Mouse (Mus musculus): ENCODE measurements around the gene Gm5475.

DNA sequence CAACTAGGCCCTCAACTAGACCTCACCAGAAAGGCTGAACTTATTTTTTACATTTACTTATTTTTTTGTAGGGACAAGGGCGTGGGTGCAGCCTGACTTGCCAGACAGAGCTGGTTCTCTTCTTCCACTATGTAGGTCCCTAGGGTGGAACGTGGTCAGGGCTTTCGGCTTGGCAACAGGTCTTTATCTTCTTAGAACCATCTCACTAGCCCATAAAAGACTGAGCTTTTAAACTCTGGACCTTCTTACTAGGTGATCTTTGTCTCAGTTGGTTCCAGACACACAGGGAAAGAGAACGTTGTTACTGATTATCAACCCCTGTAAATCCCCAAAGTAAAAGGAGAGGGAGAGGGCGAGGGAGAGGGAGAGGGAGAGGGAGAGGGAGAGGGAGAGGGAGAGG lies 8.6 kb upstream of the Gm5475 start:
- TF ChIP-seq CTCF (IDR thresholded peaks at IDR 0.05; ENCODE audit: low read depth) (no peak), EP300 (optimal IDR thresholded peaks at IDR 0.05) (no peak)
